Mouse (Mus musculus): ENCODE measurements around the gene Cebpg. TPM values are rescaled to one million over a fixed set of nuclear protein-coding genes. Genes with fewer than 3 reads are reported as not detected.
A peak's percentile ranks its signal among the peaks of the same experiment; 100 is the strongest.

The Cebpg gene
- total and polyA plus RNA-seq, 2 experiments = 8.5 to 24.9 TPM

GRCm38 (mm10) chr7:35056999-35057398, 626 bp upstream of the Cebpg start:
- no peak for TF ChIP-seq POLR2A (IDR thresholded peaks at IDR 0.05; ENCODE audit: extremely low read depth, insufficient read depth, low read length)
- no peak for TF ChIP-seq CTCF (IDR thresholded peaks at IDR 0.05; ENCODE audit: low read depth, low read length)
- peak overlapping the region; percentile 98 for H3K4me3 ChIP-seq (ENCODE audit: insufficient read depth, low read depth, low read length)
- peak overlapping the region; percentile 80 for H3K9ac ChIP-seq (ENCODE audit: low read depth, low read length)
- peaks cover 21% of the 10 kb centered on the region for H3K4me1 ChIP-seq (ENCODE audit: control insufficient read depth, insufficient read depth, low read length)
- no peaks in the 10 kb centered on the region; the same call in 1 of the 2 replicates for H3K36me3 ChIP-seq (ENCODE audit: control insufficient read depth, insufficient read depth, low read length)
- WGBS = 8% methylated on average over 10 of the region's 10 CpGs
- peak overlapping the region; percentile 92 for H3K27ac ChIP-seq (replicated peaks; ENCODE audit: insufficient read depth, low read depth, low read length)
- no peaks in the 10 kb centered on the region for H3K27me3 ChIP-seq (ENCODE audit: control insufficient read depth, insufficient read depth, low read length)
- DNase-seq (ENCODE audit: extremely low read depth, low read depth, low spot score) = peak; percentile 42
- peaks cover 28% of the 10 kb centered on the region; the same call in 1 of the 2 replicates for H3K79me2 ChIP-seq (ENCODE audit: control insufficient read depth, insufficient read depth, low read length)

- H3K36me3 ChIP-seq (ENCODE audit: control insufficient read depth, insufficient read depth, low read length) = peaks cover 3% of the 10 kb centered on the region
- H3K27ac ChIP-seq (replicated peaks; ENCODE audit: insufficient read depth, low read depth, low read length) = peak overlapping the region; percentile 89
- under 1% methylated on average over 68 of the region's 77 CpGs for WGBS
- no peaks in the 10 kb centered on the region for H3K27me3 ChIP-seq (ENCODE audit: control insufficient read depth, insufficient read depth, low read length)
- peaks cover 21% of the 10 kb centered on the region for H3K4me1 ChIP-seq (ENCODE audit: control insufficient read depth, insufficient read depth, low read length)
- peak overlapping the region; percentile 97 for H3K9ac ChIP-seq (ENCODE audit: low read depth, low read length)
- H3K4me3 ChIP-seq (ENCODE audit: insufficient read depth, low read depth, low read length) = peak overlapping the region; percentile 98
- TF ChIP-seq POLR2A (IDR thresholded peaks at IDR 0.05; ENCODE audit: extremely low read depth, insufficient read depth, low read length) (no peak), CTCF (IDR thresholded peaks at IDR 0.05; ENCODE audit: low read depth, low read length) (no peak)
- DNase-seq (ENCODE audit: extremely low read depth, low read depth, low spot score) = peak; percentile 53
- H3K79me2 ChIP-seq (ENCODE audit: control insufficient read depth, insufficient read depth, low read length) = peaks cover 34% of the 10 kb centered on the region; the same call in 1 of the 2 replicates
These were observed 546 bp downstream of the Cebpg start for GRCm38 (mm10) chr7:35055619-35056435.

- H3K9ac ChIP-seq (ENCODE audit: low read depth, low read length) = peak overlapping the region; percentile 97
- peaks cover 8% of the 10 kb centered on the region for H3K36me3 ChIP-seq (ENCODE audit: control insufficient read depth, insufficient read depth, low read length)
- TF ChIP-seq POLR2A (IDR thresholded peaks at IDR 0.05; ENCODE audit: extremely low read depth, insufficient read depth, low read length) = no peak
- TF ChIP-seq CTCF (IDR thresholded peaks at IDR 0.05; ENCODE audit: low read depth, low read length) = no peak
- no peaks in the 10 kb centered on the region for H3K27me3 ChIP-seq (ENCODE audit: control insufficient read depth, insufficient read depth, low read length)
- H3K79me2 ChIP-seq (ENCODE audit: control insufficient read depth, insufficient read depth, low read length) = peaks cover 34% of the 10 kb centered on the region; the same call in 1 of the 2 replicates
- peak overlapping the region; percentile 98 for H3K4me3 ChIP-seq (ENCODE audit: insufficient read depth, low read depth, low read length)
- H3K4me1 ChIP-seq (ENCODE audit: control insufficient read depth, insufficient read depth, low read length) = peaks cover 23% of the 10 kb centered on the region
- H3K27ac ChIP-seq (replicated peaks; ENCODE audit: insufficient read depth, low read depth, low read length) = peak overlapping the region; percentile 89
- WGBS = 31% methylated on average over 2 of the region's 2 CpGs
- DNase-seq (ENCODE audit: extremely low read depth, low read depth, low spot score) = peak; percentile 69
These were observed 1.3 kb downstream of the Cebpg start for GRCm38 (mm10) chr7:35054977-35055618.

- H3K27me3 ChIP-seq (ENCODE audit: control insufficient read depth, insufficient read depth, low read length) = no peaks in the 10 kb centered on the region
- H3K27ac ChIP-seq (replicated peaks; ENCODE audit: insufficient read depth, low read depth, low read length) = no peak overlapping the region
- no peak overlapping the region for H3K9ac ChIP-seq (ENCODE audit: low read depth, low read length)
- peaks cover 9% of the 10 kb centered on the region for H3K36me3 ChIP-seq (ENCODE audit: control insufficient read depth, insufficient read depth, low read length)
- peaks cover 34% of the 10 kb centered on the region; the same call in 1 of the 2 replicates for H3K79me2 ChIP-seq (ENCODE audit: control insufficient read depth, insufficient read depth, low read length)
- no peak overlapping the region for H3K4me3 ChIP-seq (ENCODE audit: insufficient read depth, low read depth, low read length)
- WGBS = 85% methylated on average over 1 of the region's 1 CpGs
- DNase-seq (ENCODE audit: extremely low read depth, low read depth, low spot score) = no peak
- peaks cover 24% of the 10 kb centered on the region for H3K4me1 ChIP-seq (ENCODE audit: control insufficient read depth, insufficient read depth, low read length)
- no peak for TF ChIP-seq CTCF (IDR thresholded peaks at IDR 0.05; ENCODE audit: low read depth, low read length)
- no peak for TF ChIP-seq POLR2A (IDR thresholded peaks at IDR 0.05; ENCODE audit: extremely low read depth, insufficient read depth, low read length)
These were observed 2.1 kb downstream of the Cebpg start for GRCm38 (mm10) chr7:35054286-35054685.

- no peaks in the 10 kb centered on the region for H3K27me3 ChIP-seq (ENCODE audit: control insufficient read depth, insufficient read depth, low read length)
- 40% methylated on average over 3 of the region's 3 CpGs for WGBS
These were observed 3.2 kb downstream of the Cebpg start for GRCm38 (mm10) chr7:35053161-35053560.

More at GRCm38 (mm10) chr7:35053161-35053560, 3.2 kb downstream of the Cebpg start:
- no peak for TF ChIP-seq POLR2A (IDR thresholded peaks at IDR 0.05; ENCODE audit: extremely low read depth, insufficient read depth, low read length)
- TF ChIP-seq CTCF (IDR thresholded peaks at IDR 0.05; ENCODE audit: low read depth, low read length) = no peak
- Histone ChIP-seq H3K4me3 (ENCODE audit: insufficient read depth, low read depth, low read length) (no peak overlapping the region), H3K79me2 (ENCODE audit: control insufficient read depth, insufficient read depth, low read length) (peaks cover 34% of the 10 kb centered on the region; the same call in 1 of the 2 replicates), H3K27ac (replicated peaks; ENCODE audit: insufficient read depth, low read depth, low read length) (peak overlapping the region; percentile 62), H3K36me3 (ENCODE audit: control insufficient read depth, insufficient read depth, low read length) (peaks cover 14% of the 10 kb centered on the region), H3K4me1 (ENCODE audit: control insufficient read depth, insufficient read depth, low read length) (peaks cover 31% of the 10 kb centered on the region), H3K9ac (ENCODE audit: low read depth, low read length) (peak overlapping the region; percentile 64)
- DNase-seq (ENCODE audit: extremely low read depth, low read depth, low spot score) = peak; percentile 65

Data from liver, adult 2 months (tissue).